Mouse (Mus musculus) heart, embryonic 13.5 days (tissue): ENCODE measurements around the gene Wee2. TPM values are rescaled to one million over a fixed set of nuclear protein-coding genes. Genes with fewer than 3 reads are reported as not detected.
A peak's percentile ranks its signal among the peaks of the same experiment; 100 is the strongest.

Source experiments
- ATAC-seq: fragments of 200-750 bp; cut with Nextera tagmentation; 2 replicates; pipeline ENCODE4 v1.8.0; 2017; ENCODE audit warnings: moderate TSS enrichment; ENCODE audit not compliant: insufficient number of reproducible peaks, low FRiP score, low TSS enrichment; ENCODE audit errors: extremely low read depth
- H3K27ac ChIP-seq: fragments of 300-500 bp; sonication (generic); replicated peaks from 2 replicates; pipeline ENCODE4 v1.5.1; 2015; ENCODE audit warnings: moderate library complexity, mild to moderate bottlenecking, inconsistent platforms
- H3K27me3 ChIP-seq: fragments of 300-500 bp; sonication (generic); replicated peaks from 2 replicates; pipeline ENCODE4 v1.6.1; 2015; ENCODE audit warnings: mild to moderate bottlenecking, inconsistent platforms
- H3K36me3 ChIP-seq: fragments of 300-500 bp; sonication (generic); 2 replicates; pipeline ENCODE4 v1.6.1; 2015; ENCODE audit warnings: mild to moderate bottlenecking, inconsistent platforms
- H3K4me1 ChIP-seq: fragments of 300-500 bp; sonication (generic); 2 replicates; pipeline ENCODE4 v1.6.1; 2015; ENCODE audit warnings: inconsistent platforms
- H3K4me2 ChIP-seq: fragments of 300-500 bp; sonication (generic); 2 replicates; pipeline ENCODE4 v1.6.1; 2015; ENCODE audit warnings: inconsistent platforms, mild to moderate bottlenecking, moderate library complexity
- H3K4me3 ChIP-seq: fragments of 300-500 bp; sonication (generic); 2 replicates; pipeline ENCODE4 v1.5.1; 2015; ENCODE audit warnings: moderate library complexity, mild to moderate bottlenecking, inconsistent platforms
- H3K9ac ChIP-seq: fragments of 300-500 bp; sonication (generic); 2 replicates; pipeline ENCODE4 v1.6.1; 2015; ENCODE audit warnings: inconsistent platforms, mild to moderate bottlenecking, moderate library complexity
- H3K9me3 ChIP-seq: fragments of 300-500 bp; sonication (generic); 2 replicates; pipeline ENCODE4 v1.6.1; 2016; ENCODE audit warnings: inconsistent platforms
- WGBS: fragments of 180-500 bp; shearing (Covaris S2); methylation state at CpG from one replicate; pipeline ENCODE4 v1.1.7; 2015; ENCODE audit warnings: mixed read lengths; 5-methylcytosine and 5-hydroxymethylcytosine counted together
- polyA plus RNA-seq: library from polyadenylated mRNA; unstranded; fragments of >200 nt; fragmentation: Nextera tagmentation; extraction: Ambion mirVana; gene quantifications from 2 replicates; pipeline ENCODE4 v1.2.1, GENCODE M21; 2015

Gene Wee2
- polyA plus RNA-seq, 1 experiment from 2014 or later: not detected

DNA sequence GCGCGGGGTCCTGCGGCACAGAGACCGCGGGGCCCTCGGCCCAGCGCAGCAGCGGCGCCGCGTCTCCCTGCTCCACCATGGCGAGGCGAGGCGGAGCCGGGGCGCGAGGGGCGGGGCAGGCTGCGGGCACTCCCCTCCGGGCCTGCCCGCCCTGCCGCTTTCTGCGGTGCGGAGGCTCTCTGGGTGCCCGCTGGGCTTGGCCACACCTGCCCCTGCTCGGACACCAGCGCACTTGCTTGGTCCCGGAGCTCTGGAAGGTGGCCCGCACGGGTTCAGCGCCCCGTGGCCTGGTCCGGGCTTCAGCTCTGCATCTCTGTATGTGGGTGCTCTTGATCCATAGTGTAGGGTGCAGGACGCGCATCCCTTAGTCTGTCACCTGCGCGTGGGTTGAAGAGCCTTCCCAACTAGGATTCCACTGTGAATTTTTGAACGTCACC lies 2.8 kb upstream of the Wee2 start, which contains the start of gene E330009J07Rik:
Gene E330009J07Rik, minus strand, starts transcription at position 89 of the 437 bp plus-strand sequence.
- H3K27ac ChIP-seq: peak within 1 kb of the TSS; percentile 32; the same call in 1 of the 2 replicates
- H3K9ac ChIP-seq: peak within 1 kb of the TSS; percentile 90
- peaks cover 43% of the 10 kb centered on the region for H3K27me3 ChIP-seq
- ATAC-seq: peak; percentile 84
- WGBS: under 1% methylated on average over 38 of the region's 38 CpGs
- no peaks in the 10 kb centered on the region for H3K36me3 ChIP-seq
- H3K9me3 ChIP-seq: no peaks in the 10 kb centered on the region
- H3K4me3 ChIP-seq: peak within 1 kb of the TSS; percentile 86
- H3K4me1 ChIP-seq: peaks cover 10% of the 10 kb centered on the region; the same call in 1 of the 2 replicates
- peak within 1 kb of the TSS; percentile 87 for H3K4me2 ChIP-seq

DNA sequence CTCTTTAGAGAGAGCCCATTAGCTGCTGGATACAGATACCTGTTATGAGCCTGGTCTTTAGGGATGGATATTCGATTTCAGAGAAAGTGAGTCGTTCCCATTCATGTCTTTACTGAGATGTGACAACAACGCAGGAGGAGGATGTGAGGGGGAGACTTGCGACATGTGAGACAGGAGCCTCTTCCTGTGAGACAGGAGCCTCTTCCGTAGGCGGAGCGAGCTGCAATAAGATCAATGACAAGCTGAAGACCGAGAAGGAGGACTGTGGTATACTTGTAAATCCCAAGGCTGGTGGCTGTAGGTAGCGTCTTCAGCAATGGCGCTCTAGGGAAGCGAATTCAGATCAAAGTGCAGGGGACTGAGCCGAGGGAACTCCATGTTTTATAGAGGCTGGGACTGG lies 843 bp downstream of the Wee2 start:
- Histone ChIP-seq H3K4me3 (no peak overlapping the region), H3K36me3 (no peaks in the 10 kb centered on the region), H3K9me3 (no peaks in the 10 kb centered on the region), H3K4me2 (no peak overlapping the region), H3K4me1 (peaks cover 7% of the 10 kb centered on the region; the same call in 1 of the 2 replicates), H3K27me3 (peaks cover 47% of the 10 kb centered on the region), H3K9ac (no peak overlapping the region), H3K27ac (no peak overlapping the region)
- ATAC-seq: no peak
- WGBS: 27% methylated on average over 12 of the region's 12 CpGs

DNA sequence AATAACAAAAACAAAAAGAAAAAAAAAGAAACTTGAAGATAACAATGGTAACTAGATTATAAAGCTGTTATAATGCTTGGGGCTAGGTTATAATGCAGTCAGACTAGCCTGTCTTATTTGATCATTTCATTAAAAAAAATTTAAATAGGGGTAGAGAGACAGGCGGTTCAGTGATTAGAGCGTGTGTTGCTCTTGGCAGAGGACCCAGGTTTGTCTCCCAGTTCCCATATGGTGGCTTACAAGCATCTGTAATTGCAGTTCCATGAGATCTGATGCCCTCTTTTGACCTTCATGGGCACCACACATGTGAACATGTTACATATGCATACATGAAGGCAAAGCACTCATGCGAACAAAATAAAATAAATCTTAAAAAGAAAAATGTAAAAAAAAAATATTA lies 2.4 kb downstream of the Wee2 start:
- H3K9me3 ChIP-seq: no peaks in the 10 kb centered on the region
- no peak for ATAC-seq
- no peaks in the 10 kb centered on the region for H3K36me3 ChIP-seq
- H3K4me2 ChIP-seq: no peak overlapping the region
- 70% methylated on average over 3 of the region's 3 CpGs for WGBS
- H3K4me1 ChIP-seq: 0 out of 2 replicates have a peak, but pooled peaks cover 2% of the 10 kb centered on the region
- peaks cover 50% of the 10 kb centered on the region for H3K27me3 ChIP-seq
- no peak overlapping the region for H3K9ac ChIP-seq
- H3K4me3 ChIP-seq: no peak overlapping the region
- H3K27ac ChIP-seq: no peak overlapping the region

DNA sequence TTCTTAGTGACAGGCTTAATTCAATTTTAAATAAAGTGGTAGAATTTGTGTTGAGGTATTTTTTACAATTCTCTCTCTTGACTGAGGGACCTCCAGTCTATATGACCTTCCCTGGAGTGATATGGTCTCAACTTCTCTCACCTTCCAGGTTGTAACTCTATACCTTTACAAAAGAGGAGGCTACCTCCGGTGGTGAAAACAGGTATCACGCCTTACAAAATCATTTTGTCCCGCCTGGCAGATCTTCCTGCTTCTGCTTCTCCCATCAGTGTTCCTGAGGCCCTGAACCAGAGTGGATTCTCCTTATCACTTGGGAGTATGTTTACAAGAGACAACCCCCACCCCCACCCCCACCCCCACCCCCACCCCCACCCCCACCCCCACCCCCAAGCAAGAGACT lies 2.9 kb downstream of the Wee2 start:
- Histone ChIP-seq H3K4me1 (no peaks in the 10 kb centered on the region), H3K9ac (no peak overlapping the region), H3K4me3 (no peak overlapping the region), H3K36me3 (no peaks in the 10 kb centered on the region), H3K9me3 (no peaks in the 10 kb centered on the region), H3K27me3 (peaks cover 55% of the 10 kb centered on the region), H3K4me2 (no peak overlapping the region), H3K27ac (no peak overlapping the region)
- WGBS: 26% methylated on average over 3 of the region's 3 CpGs
- ATAC-seq: no peak

DNA sequence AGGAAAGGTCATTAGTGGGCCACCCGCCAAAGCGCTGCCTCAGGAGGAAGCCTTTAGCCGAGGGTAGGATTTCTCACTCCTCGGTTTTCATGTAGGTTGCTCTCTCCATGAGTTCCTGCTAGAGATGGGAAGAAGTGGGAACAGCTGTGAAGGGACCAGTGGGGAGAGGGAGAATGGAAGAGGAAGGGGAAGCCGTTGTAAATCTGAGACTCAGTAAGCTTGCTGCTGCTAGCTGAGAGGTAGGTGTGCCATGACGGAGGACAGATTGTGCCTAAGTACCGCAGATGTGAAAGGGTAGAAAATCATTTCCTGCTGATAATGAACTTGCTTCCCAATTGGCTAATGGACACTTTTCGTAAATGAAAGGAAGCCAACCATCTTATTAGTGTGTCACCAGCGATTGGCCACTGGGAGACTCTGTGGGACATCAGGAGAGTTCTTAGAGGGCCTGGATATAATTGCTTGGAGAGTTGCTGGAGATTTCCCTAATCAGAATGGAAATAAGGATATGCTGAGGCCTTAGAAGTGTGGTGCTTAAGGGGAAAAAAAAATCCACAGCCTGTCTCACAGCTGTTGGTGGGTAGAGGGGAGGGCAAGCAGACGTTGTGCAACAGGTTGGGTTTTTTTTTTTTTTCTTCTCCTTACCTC lies 4.5 kb downstream of the Wee2 start:
- no peak overlapping the region for H3K4me3 ChIP-seq
- ATAC-seq: no peak
- no peak overlapping the region for H3K9ac ChIP-seq
- WGBS: 19% methylated on average over 10 of the region's 10 CpGs
- H3K36me3 ChIP-seq: no peaks in the 10 kb centered on the region
- no peak overlapping the region for H3K27ac ChIP-seq
- no peaks in the 10 kb centered on the region for H3K4me1 ChIP-seq
- H3K27me3 ChIP-seq: peaks cover 43% of the 10 kb centered on the region
- no peaks in the 10 kb centered on the region for H3K9me3 ChIP-seq
- no peak overlapping the region for H3K4me2 ChIP-seq

DNA sequence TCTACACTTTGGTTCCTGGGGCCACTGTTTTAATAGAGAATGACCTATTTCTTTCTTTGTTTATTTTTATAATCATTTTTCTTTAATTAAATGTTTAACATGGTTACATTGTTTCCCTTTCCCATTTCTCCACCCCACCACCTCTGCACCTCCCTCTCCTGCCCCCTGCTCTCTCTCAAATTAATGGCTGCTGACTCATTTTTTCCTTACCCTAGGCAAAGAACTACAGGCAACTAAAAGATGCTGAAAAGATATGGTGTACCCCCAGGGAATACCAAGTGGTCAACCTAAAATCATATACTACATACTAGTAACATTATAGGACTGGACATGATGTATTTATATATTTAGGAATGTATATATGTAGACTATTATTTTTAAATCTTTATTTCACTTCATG lies 9.7 kb downstream of the Wee2 start:
- no peak overlapping the region for H3K27ac ChIP-seq
- H3K9ac ChIP-seq: no peak overlapping the region
- H3K27me3 ChIP-seq: peaks cover 12% of the 10 kb centered on the region; the same call in 1 of the 2 replicates
- no peaks in the 10 kb centered on the region for H3K36me3 ChIP-seq
- H3K4me2 ChIP-seq: no peak overlapping the region
- H3K9me3 ChIP-seq: no peaks in the 10 kb centered on the region
- H3K4me1 ChIP-seq: no peaks in the 10 kb centered on the region
- no peak for ATAC-seq
- no peak overlapping the region for H3K4me3 ChIP-seq

DNA sequence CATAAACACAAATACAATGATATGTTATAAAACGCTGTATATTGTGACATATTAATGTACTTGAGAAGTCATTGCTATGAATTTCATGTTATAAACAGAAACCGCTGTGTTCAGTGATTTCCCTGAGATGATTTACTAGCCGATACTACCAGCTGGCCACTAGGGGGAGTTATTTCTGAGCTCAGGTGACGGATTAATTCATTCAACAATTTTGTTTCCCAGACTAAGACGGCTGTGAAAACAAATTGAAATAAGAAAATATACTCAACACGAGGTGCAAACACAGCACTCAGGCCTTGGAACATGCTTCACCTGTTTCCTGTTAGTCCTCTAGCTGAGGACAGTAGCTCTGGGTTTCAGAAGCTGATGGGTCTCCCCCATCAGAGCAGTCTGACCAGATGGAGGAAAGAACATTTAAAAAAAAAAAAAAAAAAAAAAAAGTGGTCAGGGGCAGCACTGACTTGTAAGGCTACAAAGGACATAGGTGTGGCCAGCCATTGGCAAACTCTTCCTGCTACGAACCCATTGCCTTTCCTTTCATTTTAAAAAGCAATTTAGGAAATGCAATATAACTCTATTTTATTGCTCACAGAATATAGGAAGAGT lies 15.7 kb downstream of the Wee2 start:
- Histone ChIP-seq H3K9ac (no peak overlapping the region), H3K27ac (no peak overlapping the region), H3K4me3 (no peak overlapping the region), H3K36me3 (no peaks in the 10 kb centered on the region), H3K9me3 (no peaks in the 10 kb centered on the region), H3K4me1 (no peaks in the 10 kb centered on the region), H3K4me2 (no peak overlapping the region), H3K27me3 (peaks cover under 1% of the 10 kb centered on the region; the same call in 1 of the 2 replicates)
- WGBS: 26% methylated on average over 7 of the region's 7 CpGs
- ATAC-seq: no peak

DNA sequence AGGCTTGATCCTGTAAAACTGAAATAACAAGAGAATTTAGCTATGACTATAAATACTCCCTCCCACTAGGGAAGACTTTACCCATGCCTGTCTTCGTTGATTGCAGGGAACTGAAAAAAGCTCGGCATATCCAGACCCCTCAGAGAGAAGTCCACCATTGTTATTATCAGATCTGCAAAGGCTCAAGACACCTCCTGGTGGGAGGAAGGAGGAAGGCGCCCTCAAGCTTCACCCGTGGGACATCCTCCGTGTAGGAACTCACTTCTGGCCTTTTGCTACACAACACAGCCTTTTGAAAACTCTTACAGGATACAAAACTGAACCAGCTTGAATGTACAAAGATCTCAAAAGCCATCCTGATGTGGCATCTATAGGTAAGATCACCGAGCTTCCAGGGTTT lies 26.8 kb downstream of the Wee2 start:
- 48% methylated on average over 6 of the region's 6 CpGs for WGBS
- H3K4me2 ChIP-seq: no peak overlapping the region

DNA sequence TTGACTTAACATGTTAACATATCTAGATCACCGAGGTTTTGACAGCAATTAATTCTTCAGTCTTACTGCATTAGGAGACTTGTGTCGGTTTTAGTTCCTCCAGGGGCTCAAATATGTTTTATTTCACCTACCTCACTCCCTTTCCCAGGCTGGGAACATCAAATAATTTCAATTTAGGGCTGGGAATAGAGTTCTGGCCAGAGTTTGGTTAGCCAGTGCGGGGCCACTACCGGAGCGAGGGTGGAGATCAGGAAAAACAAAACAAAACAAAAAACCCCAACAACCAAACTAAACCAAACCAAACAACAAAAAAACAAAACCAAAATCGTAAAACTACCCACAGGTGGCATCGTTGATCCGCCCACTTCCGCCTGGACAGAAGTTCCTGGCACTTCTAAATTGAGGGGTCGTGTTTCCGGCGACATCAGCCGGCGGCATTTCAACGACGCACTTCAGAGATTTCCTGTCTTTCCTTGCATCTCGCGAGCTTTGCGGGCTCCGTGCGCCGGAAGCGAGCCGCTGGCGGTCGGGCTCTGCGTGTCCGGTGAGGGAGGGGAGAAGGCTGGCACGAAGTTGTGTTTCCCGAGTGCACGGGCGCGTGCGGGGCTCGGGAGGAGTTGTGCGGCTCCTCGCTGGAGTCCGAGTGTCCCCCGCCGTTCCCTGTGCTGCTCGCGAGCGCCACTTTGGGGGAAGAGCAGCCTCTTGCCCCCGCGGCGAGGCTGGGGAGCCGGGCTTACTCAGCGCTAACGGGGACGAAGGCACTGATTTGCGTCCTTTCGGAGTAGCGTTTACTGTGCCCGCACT lies 32.2 kb downstream of the Wee2 start, which contains the start of gene Ssbp1:
Gene Ssbp1, plus strand, starts transcription at position 437 of the 804 bp plus-strand sequence.
- peaks cover 29% of the 10 kb centered on the region for H3K36me3 ChIP-seq
- H3K9me3 ChIP-seq: no peaks in the 10 kb centered on the region
- peaks cover 5% of the 10 kb centered on the region for H3K4me1 ChIP-seq
- H3K27me3 ChIP-seq: 0 out of 2 replicates have a peak, but pooled peaks cover 8% of the 10 kb centered on the region
- ATAC-seq: peak; percentile 85
- under 1% methylated on average over 54 of the region's 54 CpGs for WGBS
- H3K4me2 ChIP-seq: peak within 1 kb of the TSS; percentile 86
- peak within 1 kb of the TSS; percentile 97 for H3K9ac ChIP-seq
- H3K27ac ChIP-seq: peak within 1 kb of the TSS; percentile 95
- H3K4me3 ChIP-seq: peak within 1 kb of the TSS; percentile 89

More for the DNA sequence above, 26.8 kb downstream of the Wee2 start:
- no peaks in the 10 kb centered on the region for H3K9me3 ChIP-seq
- no peak overlapping the region for H3K9ac ChIP-seq
- no peak overlapping the region for H3K27ac ChIP-seq
- no peaks in the 10 kb centered on the region for H3K36me3 ChIP-seq
- peaks cover 23% of the 10 kb centered on the region; the same call in 1 of the 2 replicates for H3K27me3 ChIP-seq
- no peak for ATAC-seq
- H3K4me3 ChIP-seq: no peak overlapping the region
- no peaks in the 10 kb centered on the region; the same call in 1 of the 2 replicates for H3K4me1 ChIP-seq

DNA sequence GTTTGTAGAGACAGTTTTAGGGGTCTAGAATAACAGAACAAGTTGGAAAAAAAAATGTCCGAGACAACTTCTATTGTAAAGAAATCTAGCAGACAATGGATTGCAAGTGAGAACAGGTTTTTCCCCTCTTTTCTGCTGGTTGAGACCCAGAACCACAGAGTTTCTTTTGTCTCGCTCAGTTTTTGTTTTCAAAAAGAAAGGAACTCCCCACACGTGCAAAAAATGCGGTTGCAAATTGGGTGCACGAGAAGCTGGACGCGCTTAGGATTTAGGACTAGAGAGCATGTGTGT lies 32.8 kb downstream of the Wee2 start:
- peak overlapping the region; percentile 97 for H3K9ac ChIP-seq
- no peak for ATAC-seq
- H3K9me3 ChIP-seq: no peaks in the 10 kb centered on the region
- H3K4me3 ChIP-seq: peak overlapping the region; percentile 89
- WGBS: under 1% methylated on average over 7 of the region's 7 CpGs
- peak overlapping the region; percentile 86 for H3K4me2 ChIP-seq
- H3K27ac ChIP-seq: peak overlapping the region; percentile 95
- peaks cover 5% of the 10 kb centered on the region for H3K4me1 ChIP-seq
- H3K36me3 ChIP-seq: peaks cover 35% of the 10 kb centered on the region
- H3K27me3 ChIP-seq: 0 out of 2 replicates have a peak, but pooled peaks cover 8% of the 10 kb centered on the region

DNA sequence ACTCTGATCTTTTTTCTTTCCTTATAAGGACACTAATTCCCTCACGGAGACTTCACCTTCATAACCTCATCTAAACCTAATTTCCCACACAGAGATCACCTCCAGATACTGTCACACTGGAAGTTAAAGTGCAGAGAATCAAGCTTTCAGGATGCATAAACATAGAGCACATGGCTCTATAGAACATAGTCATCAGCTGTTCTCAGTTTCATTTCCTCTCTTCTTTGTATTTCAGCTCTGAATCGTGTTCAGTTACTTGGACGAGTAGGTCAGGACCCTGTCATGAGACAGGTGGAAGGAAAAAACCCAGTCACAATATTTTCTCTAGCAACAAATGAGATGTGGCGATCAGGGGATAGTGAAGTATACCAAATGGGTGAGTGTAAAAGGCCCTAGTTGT lies 37.2 kb downstream of the Wee2 start:
- no peak overlapping the region for H3K9ac ChIP-seq
- H3K36me3 ChIP-seq: peaks cover 64% of the 10 kb centered on the region
- H3K27ac ChIP-seq: no peak overlapping the region
- H3K27me3 ChIP-seq: no peaks in the 10 kb centered on the region
- ATAC-seq: no peak
- H3K9me3 ChIP-seq: no peaks in the 10 kb centered on the region
- no peak overlapping the region for H3K4me2 ChIP-seq
- H3K4me3 ChIP-seq: no peak overlapping the region
- 86% methylated on average over 4 of the region's 4 CpGs for WGBS
- peaks cover 5% of the 10 kb centered on the region for H3K4me1 ChIP-seq
